Mouse (Mus musculus): ENCODE data around the gene Caln1. TPM values are rescaled to one million over a fixed set of nuclear protein-coding genes. Genes with fewer than 3 reads are reported as not detected.

Caln1 gene
- polyA plus RNA-seq, 1 experiment from 2014 or later = 0.27 TPM

DNA sequence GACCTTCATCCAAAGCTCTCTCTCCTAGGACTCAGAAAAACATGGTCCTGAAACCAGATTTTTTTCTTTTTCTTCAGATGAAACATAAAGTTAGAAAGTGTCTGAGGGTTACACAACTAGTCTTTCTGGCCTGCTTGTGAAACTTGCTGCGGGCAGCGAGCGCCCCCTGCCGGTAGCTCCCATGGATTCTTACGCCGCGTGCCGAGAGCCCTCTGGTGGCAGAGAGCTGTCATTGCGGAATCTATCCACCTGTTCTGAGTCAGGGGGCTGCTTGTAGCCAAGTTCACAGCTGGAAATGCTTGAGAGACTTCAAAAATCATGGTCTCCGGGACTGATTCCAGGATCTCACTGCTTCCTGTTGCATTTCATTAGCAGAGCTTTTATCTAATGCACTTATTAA, 484.1 kb downstream of the Caln1 start:
- Histone ChIP-seq H3K4me3 (no peak overlapping the region), H3K4me1 (peaks cover 8% of the 10 kb centered on the region), H3K27ac (replicated peaks) (no peak overlapping the region), H3K9me3 (no peaks in the 10 kb centered on the region), H3K36me3 (replicated peaks) (no peaks in the 10 kb centered on the region), H3K27me3 (replicated peaks; ENCODE audit: low read depth, poor library complexity, severe bottlenecking) (no peaks in the 10 kb centered on the region)
- under 1% methylated on average over 10 of the region's 10 CpGs for WGBS
- peak; percentile 91 for DNase-seq (ENCODE audit: low spot score)

DNA sequence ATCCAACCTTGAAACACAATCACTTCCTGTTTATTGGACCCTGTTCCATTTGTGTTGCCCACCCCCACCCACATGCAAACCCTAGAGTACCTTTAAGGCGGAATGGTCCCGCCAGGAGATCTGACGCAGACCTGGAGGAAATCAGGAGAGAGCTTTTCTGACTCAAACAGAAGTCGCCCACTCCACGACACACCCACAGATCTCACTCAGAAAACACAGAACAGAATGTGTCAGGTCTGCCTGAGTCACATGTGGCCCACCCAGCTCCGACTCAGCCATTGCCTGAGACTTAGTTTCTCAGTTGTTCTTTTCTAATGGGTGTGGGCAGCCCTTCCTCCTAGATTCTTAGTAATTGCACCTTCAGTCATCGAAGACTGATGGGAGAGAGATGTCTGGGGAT, 485.2 kb downstream of the Caln1 start:
- DNase-seq (ENCODE audit: low spot score) = no peak
- peaks cover 8% of the 10 kb centered on the region for H3K4me1 ChIP-seq
- no peak overlapping the region for H3K4me3 ChIP-seq
- no peak overlapping the region for H3K27ac ChIP-seq (replicated peaks)
- no peaks in the 10 kb centered on the region for H3K36me3 ChIP-seq (replicated peaks)
- H3K9me3 ChIP-seq = no peaks in the 10 kb centered on the region
- WGBS = 82% methylated on average over 7 of the region's 7 CpGs
- no peaks in the 10 kb centered on the region for H3K27me3 ChIP-seq (replicated peaks; ENCODE audit: low read depth, poor library complexity, severe bottlenecking)

GRCm38 (mm10) chr5:130858148-130858547, 488.9 kb downstream of the Caln1 start:
- H3K27ac ChIP-seq (replicated peaks) = no peak overlapping the region
- 27% methylated on average over 8 of the region's 8 CpGs for WGBS
- H3K4me1 ChIP-seq = no peaks in the 10 kb centered on the region
- H3K27me3 ChIP-seq (replicated peaks; ENCODE audit: low read depth, poor library complexity, severe bottlenecking) = no peaks in the 10 kb centered on the region
- H3K36me3 ChIP-seq (replicated peaks) = no peaks in the 10 kb centered on the region
- H3K9me3 ChIP-seq = no peaks in the 10 kb centered on the region
- no peak overlapping the region for H3K4me3 ChIP-seq
- DNase-seq (ENCODE audit: low spot score) = peak; percentile 59

DNA sequence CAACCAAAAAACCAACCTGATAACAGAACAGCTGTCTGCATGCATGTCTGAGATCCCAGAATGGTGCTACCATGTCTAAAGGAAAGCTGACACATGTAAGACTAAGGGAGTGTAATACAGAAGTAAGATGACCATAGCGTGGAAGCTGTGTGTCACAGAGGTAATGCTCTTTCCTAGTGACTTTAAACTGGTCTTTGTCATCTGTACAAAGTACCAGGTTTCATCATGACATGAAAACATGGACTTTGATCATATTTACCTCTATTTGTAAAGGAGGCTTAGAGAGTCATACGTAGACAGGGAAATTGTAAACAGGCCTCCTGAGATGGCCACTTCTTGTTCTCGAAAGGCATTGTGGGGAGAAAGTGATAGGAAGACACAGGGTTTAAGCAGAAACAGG, 489.5 kb downstream of the Caln1 start:
- no peak for DNase-seq (ENCODE audit: low spot score)
- H3K27ac ChIP-seq (replicated peaks) = no peak overlapping the region
- WGBS = 81% methylated on average over 3 of the region's 3 CpGs
- no peaks in the 10 kb centered on the region for H3K27me3 ChIP-seq (replicated peaks; ENCODE audit: low read depth, poor library complexity, severe bottlenecking)
- H3K36me3 ChIP-seq (replicated peaks) = no peaks in the 10 kb centered on the region
- no peaks in the 10 kb centered on the region for H3K9me3 ChIP-seq
- H3K4me3 ChIP-seq = no peak overlapping the region
- H3K4me1 ChIP-seq = no peaks in the 10 kb centered on the region

DNA sequence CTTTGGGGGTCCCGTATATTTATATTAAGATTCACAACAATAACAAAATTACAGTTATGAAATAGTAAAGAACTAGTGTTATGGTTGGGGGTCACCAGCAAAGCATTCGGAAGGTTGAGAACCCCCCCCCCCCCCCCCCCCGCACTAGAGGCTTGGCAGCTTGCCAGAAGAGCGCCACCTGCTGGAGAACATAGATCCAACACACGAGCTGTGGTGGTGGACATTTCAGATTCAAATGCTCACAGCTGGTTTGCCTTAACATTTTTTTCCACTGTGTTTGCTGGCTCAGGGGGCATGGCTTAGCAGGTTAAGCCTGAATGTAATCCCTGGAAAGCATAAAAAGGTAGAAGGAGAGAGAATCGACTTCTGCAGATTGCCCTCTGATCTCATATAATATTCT, 490.5 kb downstream of the Caln1 start:
- no peak overlapping the region for H3K4me3 ChIP-seq
- H3K4me1 ChIP-seq = no peaks in the 10 kb centered on the region
- WGBS = 39% methylated on average over 6 of the region's 6 CpGs
- no peaks in the 10 kb centered on the region for H3K27me3 ChIP-seq (replicated peaks; ENCODE audit: low read depth, poor library complexity, severe bottlenecking)
- H3K27ac ChIP-seq (replicated peaks) = no peak overlapping the region
- peak; percentile 35 for DNase-seq (ENCODE audit: low spot score)
- no peaks in the 10 kb centered on the region for H3K9me3 ChIP-seq
- no peaks in the 10 kb centered on the region for H3K36me3 ChIP-seq (replicated peaks)

DNA sequence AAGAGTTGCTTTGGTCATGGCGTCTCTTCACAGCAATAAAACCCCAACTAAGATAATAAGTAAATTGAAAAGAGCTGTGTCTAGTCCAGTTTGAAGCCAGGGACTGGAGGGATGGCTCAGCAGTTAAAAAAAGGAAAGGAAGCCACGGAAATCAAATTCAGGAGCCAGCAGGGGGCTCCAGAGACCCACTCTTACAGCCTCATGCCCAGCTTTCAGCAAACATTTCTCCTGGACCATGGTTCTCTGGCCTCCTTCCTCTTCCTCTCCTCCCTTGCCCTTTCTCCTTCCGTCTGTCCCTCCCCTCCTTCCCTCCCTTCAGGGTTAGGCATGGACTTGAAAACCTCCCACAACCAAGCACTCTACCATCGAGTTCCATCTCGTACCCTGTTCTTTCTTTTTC, 493.0 kb downstream of the Caln1 start:
- DNase-seq (ENCODE audit: low spot score) = peak; percentile 52
- no peak overlapping the region for H3K27ac ChIP-seq (replicated peaks)
- H3K27me3 ChIP-seq (replicated peaks; ENCODE audit: low read depth, poor library complexity, severe bottlenecking) = no peaks in the 10 kb centered on the region
- 65% methylated on average over 5 of the region's 5 CpGs for WGBS
- H3K9me3 ChIP-seq = no peaks in the 10 kb centered on the region
- no peaks in the 10 kb centered on the region for H3K4me1 ChIP-seq
- H3K4me3 ChIP-seq = no peak overlapping the region
- H3K36me3 ChIP-seq (replicated peaks) = no peaks in the 10 kb centered on the region

DNA sequence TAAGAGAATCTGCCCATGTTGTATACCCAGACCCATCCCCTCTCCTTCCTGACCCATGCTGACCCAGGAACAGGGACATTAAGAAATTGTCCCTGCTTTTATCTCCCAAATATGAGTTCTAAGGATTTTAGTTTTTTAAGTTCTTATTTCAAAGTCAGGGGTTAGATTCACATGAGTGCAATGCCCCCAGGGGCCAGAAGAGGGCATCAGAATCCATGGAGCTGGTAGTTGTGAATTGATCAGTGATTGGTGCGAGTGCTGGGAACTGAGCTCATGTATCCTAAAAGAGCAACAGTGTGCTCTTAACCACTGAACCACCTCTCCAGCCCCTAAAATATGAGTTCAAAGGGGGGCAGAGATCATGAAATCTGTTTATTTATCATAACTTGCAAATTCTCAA, 500.6 kb downstream of the Caln1 start:
- no peaks in the 10 kb centered on the region for H3K4me1 ChIP-seq
- no peaks in the 10 kb centered on the region for H3K27me3 ChIP-seq (replicated peaks; ENCODE audit: low read depth, poor library complexity, severe bottlenecking)
- H3K4me3 ChIP-seq = no peak overlapping the region
- DNase-seq (ENCODE audit: low spot score) = no peak
- no peaks in the 10 kb centered on the region for H3K9me3 ChIP-seq
- H3K36me3 ChIP-seq (replicated peaks) = no peaks in the 10 kb centered on the region
- 78% methylated on average over 1 of the region's 1 CpGs for WGBS
- H3K27ac ChIP-seq (replicated peaks) = no peak overlapping the region

- H3K9me3 ChIP-seq = no peaks in the 10 kb centered on the region
- WGBS = 60% methylated on average over 8 of the region's 8 CpGs
- no peak overlapping the region for H3K27ac ChIP-seq (replicated peaks)
- no peaks in the 10 kb centered on the region for H3K36me3 ChIP-seq (replicated peaks)
- H3K4me1 ChIP-seq = no peaks in the 10 kb centered on the region
- H3K4me3 ChIP-seq = no peak overlapping the region
- H3K27me3 ChIP-seq (replicated peaks; ENCODE audit: low read depth, poor library complexity, severe bottlenecking) = no peaks in the 10 kb centered on the region
- no peak for DNase-seq (ENCODE audit: low spot score)
These were observed 501.8 kb downstream of the Caln1 start for GRCm38 (mm10) chr5:130871086-130871485.

DNA sequence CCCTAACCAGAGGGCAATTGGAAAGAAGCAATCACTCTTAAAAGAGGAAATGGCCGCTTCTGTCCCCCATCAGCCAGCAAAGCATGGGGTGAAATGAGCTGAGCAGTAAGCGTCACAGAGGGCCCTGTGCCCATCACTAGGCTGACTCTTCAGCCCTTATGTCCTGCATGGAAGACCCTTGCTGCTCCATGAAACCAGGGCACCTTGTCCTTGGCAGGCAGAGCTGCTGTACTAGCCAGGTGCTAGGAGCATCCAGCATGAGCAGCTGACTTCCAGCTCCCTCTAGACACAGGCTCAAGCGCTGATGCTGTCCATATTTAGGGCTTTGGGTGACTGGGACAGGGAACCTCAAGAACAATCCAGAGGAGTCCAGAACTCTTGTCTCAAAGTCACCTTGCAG, 506.1 kb downstream of the Caln1 start:
- H3K4me3 ChIP-seq = no peak overlapping the region
- H3K27ac ChIP-seq (replicated peaks) = no peak overlapping the region
- no peaks in the 10 kb centered on the region for H3K9me3 ChIP-seq
- no peaks in the 10 kb centered on the region for H3K27me3 ChIP-seq (replicated peaks; ENCODE audit: low read depth, poor library complexity, severe bottlenecking)
- 89% methylated on average over 3 of the region's 3 CpGs for WGBS
- no peak for DNase-seq (ENCODE audit: low spot score)
- H3K36me3 ChIP-seq (replicated peaks) = no peaks in the 10 kb centered on the region
- no peaks in the 10 kb centered on the region for H3K4me1 ChIP-seq

DNA sequence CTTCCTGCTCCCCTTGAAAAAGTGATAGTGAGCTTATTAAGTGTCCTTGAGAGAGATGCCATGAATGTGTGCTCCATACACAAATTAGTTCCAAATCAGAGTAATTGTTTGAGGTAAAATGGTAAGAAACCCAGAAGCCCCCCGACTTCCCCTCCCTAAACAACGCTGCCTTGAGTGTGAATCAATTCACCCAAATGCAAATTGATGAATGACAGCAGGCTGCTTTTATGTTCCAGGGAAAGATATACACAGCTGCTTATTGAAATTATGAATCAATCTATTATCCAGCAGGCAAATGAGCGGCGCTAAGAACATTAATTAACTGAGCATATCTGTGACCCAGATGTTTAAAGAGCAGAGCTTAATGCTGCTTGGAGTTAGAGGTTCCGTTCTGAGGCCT, 511.1 kb downstream of the Caln1 start:
- no peaks in the 10 kb centered on the region for H3K4me1 ChIP-seq
- H3K27me3 ChIP-seq (replicated peaks; ENCODE audit: low read depth, poor library complexity, severe bottlenecking) = no peaks in the 10 kb centered on the region
- H3K27ac ChIP-seq (replicated peaks) = no peak overlapping the region
- H3K36me3 ChIP-seq (replicated peaks) = no peaks in the 10 kb centered on the region
- H3K9me3 ChIP-seq = no peaks in the 10 kb centered on the region
- WGBS = 90% methylated on average over 5 of the region's 5 CpGs
- DNase-seq (ENCODE audit: low spot score) = no peak
- H3K4me3 ChIP-seq = no peak overlapping the region

DNA sequence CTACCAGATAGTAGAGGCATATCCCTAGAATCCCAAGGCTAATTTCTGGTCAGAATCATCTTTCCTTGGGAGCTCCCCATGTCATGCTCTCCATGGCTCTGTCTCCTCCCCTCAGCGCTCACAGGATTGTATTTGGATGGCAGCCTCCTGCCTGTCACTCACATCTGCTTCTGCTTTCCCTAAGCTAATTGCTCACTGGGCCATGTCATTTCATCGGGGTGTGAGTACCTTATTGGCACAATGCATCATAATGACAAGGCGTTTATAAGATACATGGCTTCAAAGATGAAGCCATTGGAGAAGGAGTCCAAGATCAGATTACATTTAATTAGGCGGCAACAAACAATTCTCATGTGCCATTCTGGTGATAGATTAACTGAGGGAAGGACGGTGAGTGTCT, 522.5 kb downstream of the Caln1 start:
- Histone ChIP-seq H3K4me1 (no peaks in the 10 kb centered on the region), H3K27me3 (replicated peaks; ENCODE audit: low read depth, poor library complexity, severe bottlenecking) (no peaks in the 10 kb centered on the region)
- DNase-seq (ENCODE audit: low spot score) = no peak

GRCm38 (mm10) chr5:130895991-130896390, 526.7 kb downstream of the Caln1 start:
- H3K27ac ChIP-seq (replicated peaks) = no peak overlapping the region
- no peak for DNase-seq (ENCODE audit: low spot score)
- H3K9me3 ChIP-seq = no peaks in the 10 kb centered on the region
- H3K4me3 ChIP-seq = no peak overlapping the region
- no peaks in the 10 kb centered on the region for H3K36me3 ChIP-seq (replicated peaks)
- no peaks in the 10 kb centered on the region for H3K4me1 ChIP-seq
- no peaks in the 10 kb centered on the region for H3K27me3 ChIP-seq (replicated peaks; ENCODE audit: low read depth, poor library complexity, severe bottlenecking)
- WGBS = 90% methylated on average over 3 of the region's 3 CpGs

More for the DNA sequence above, 522.5 kb downstream of the Caln1 start:
- Histone ChIP-seq H3K27ac (replicated peaks) (no peak overlapping the region), H3K36me3 (replicated peaks) (no peaks in the 10 kb centered on the region), H3K4me3 (no peak overlapping the region), H3K9me3 (no peaks in the 10 kb centered on the region)
- 73% methylated on average over 5 of the region's 5 CpGs for WGBS
